Mouse (Mus musculus): Measurements from ENCODE around the gene Fndc7.
"Not testable (repeated sequence)": the region's sequence is repeated elsewhere in the genome, so short reads cannot be mapped to it uniquely, and the experiment has no call there.

Gene Fndc7

DNA sequence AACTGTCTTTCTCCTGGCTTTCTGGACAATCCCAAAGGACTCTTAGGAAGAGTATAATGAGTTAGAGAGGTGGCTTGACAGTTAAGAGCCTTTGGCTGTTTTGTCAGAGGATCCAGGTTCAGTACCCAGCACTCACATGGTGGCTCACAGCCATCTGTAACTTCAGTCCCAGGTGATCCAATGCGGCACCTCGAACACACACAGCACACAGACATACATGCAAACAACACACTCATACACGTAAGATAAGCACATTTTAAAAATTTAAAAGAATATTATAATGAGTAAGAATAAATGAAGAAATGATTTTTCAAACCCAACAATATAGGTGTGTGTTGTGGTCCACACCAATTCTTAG, 2.2 kb downstream of the Fndc7 start:
- no peak for DNase-seq (ENCODE audit: low spot score)

DNA sequence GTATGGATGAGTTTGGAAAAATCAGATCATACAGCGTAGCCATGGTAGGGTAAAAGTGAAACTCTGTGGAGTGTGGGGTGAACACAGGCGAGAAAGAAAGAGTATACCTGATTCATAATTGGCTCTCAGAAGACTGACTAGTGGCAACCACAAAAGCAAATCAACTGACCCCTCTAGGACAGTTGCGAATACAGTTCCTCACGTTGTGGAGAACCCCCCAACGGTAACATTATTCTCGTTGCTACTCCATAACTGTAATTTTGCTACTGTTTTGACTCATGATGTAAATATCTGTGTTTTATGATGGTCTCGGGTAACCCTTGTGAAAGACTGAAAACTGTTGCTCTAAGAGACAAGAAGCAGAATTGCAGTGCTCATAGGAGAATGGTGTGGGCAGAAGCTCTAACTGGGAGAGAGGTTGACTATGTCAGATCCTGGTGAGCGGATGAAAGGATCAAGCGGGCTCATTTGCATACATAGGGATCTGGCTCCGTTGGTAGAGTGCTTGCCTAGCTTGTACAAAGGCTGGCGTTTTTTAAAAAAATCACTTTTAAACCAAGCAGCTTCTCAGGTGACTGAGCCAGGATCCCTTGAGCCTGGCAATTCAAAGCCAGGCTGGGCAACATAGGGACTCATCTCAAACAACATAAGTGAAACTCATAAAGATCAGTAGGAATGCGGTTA, 2.7 kb downstream of the Fndc7 start:
- DNase-seq (ENCODE audit: low spot score): no peak

DNA sequence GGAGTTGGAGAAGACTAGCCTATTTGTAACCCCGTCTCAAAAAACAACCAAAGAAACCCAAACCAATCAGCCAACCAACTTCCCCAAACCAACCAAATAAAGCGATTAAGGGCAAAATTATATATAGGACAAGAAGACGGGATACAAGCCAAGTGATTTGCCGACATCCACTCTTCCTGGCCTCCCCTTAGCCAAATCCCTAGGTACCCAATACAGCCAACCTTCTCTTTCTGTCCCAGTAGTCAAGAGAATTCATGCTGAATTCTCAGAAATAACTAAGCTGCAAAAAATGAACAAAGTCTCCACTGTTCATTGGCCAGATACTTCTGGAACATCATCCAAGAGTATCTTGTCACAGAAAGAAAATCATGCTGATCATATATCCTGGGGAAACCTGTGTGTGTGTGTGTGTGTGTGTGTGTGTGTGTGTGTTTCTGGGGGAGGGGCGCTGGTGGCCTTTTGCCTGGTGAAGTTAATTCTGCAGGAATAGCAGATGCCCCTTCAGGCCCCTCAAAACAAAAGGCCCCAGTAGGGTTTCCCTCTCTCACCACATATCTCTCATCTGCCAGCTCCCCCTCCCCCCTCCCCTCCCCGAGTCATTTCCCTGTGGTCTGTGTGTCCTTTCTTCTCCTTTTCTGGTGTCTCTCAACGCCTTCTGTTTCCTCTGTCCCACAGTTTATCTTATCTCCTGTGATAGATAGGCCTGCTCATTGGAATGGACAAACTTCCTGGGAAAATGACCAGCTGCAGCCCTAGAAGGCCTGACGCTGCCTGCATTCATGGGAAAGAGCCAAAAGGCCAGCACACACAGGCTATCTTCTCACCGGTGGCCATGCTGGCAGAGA, 3.9 kb downstream of the Fndc7 start:
- DNase-seq (ENCODE audit: low spot score): no peak

DNA sequence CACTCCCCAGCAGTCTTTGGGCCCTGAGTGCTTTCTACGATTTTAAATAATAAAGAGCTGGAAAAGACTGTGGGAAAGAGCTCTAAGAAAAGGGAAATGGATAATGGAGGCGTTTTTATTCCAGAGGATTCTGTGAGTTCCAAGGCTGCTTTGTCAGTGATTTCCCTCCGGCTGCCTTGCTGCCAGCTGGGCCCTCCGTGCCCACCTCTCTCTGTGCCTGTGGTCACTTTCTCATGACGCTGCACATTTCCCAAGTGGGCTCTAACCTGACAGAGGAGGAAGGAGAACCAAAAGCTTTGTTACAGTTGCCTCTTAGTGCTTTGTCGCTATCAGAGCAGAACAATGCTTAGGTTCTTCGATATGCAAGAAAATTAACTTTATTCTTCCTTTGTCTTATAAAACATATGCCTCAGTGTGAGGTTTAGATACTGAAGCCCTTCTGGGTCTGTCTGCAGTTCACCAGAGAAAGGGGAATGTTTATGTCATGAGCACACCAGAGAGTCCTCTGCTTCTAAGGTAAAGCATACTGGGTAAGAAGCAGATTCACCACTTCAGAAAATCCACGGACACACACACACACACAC, 5.0 kb downstream of the Fndc7 start:
- no peak for DNase-seq (ENCODE audit: low spot score)

DNA sequence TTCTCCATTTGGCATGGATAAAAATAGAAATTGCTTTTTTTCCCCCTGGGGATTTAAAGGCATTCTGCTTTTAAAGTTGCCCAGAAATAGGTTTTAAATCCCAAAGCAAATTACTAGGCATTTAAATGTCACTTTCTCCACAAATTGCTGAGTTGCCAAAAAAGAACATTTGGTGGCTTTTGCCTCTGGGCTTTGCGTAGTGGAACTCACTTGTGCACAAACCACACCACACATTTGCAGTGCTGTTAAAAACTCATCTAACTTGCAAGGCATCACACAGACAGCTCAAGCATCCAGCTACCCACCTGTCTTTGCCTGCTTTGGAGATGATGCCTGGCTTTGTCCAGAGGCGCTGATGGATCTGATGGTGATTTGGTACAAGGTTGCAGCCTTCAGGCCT, 6.7 kb downstream of the Fndc7 start:
- no peak for DNase-seq (ENCODE audit: low spot score)

DNA sequence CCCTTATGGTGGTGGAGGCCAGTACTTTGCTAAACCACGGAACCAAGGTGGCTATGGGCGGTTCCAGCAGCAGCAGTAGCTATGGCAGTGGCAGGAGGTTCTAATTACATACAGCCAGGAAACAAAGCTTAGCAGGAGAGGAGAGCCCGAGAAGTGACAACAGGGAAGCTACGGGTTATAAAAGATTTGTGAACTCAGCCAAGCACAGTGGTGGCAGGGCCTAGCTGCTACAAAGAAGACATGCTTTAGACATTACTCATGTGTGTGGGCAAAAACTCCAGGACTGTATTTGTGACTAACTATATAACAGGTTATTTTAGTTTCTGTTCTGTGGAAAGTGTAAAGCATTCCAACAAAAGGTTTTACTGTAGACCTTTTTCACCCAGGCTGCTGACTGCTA, 7.9 kb downstream of the Fndc7 start:
- DNase-seq (ENCODE audit: low spot score): not testable (repeated sequence)

DNA sequence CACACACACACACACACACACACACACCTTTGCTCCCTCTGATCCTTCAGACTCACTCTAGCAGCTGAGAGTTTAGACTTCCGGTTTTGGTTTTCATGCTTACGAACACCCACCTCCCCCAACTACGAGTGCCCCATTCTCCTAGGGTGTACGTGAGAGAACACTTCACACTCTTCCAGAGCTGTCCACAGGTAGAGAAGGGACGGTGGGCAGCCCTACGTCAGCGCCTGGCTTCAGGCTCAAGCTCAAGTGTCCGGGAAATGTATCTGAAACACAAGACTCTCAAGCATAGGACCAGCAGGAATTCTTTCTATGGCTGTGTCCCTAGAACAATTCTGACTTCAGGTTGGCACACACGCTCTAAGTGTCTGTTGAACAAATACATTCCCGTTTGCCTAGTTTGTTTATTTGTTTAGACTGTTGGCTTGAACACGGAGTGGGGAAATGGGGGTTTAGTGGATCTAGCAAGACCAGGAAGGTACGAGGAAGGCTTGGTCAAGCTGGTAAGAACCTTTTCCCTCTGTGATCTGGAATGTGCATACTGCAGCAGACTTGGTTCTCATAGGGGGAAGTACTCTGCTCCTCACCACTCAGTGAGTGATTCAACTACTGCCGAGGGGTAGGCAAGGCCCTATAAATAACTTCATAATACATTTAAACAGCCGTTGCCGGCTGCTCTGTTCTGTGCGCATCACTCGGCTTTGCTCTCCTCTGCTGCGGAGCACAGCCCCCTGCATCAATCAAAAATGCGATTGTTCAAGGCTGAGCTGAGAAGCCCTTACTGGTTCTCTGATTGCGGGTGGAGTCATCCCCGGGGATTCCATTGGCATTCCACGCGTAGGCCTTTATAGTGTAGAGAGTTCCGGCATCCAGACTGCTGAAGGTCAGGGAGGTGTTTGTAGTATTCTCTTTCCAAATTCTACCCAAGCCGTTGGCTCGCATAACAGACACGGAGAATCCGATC, 9.0 kb downstream of the Fndc7 start:
- no peak for DNase-seq (ENCODE audit: low spot score)

DNA sequence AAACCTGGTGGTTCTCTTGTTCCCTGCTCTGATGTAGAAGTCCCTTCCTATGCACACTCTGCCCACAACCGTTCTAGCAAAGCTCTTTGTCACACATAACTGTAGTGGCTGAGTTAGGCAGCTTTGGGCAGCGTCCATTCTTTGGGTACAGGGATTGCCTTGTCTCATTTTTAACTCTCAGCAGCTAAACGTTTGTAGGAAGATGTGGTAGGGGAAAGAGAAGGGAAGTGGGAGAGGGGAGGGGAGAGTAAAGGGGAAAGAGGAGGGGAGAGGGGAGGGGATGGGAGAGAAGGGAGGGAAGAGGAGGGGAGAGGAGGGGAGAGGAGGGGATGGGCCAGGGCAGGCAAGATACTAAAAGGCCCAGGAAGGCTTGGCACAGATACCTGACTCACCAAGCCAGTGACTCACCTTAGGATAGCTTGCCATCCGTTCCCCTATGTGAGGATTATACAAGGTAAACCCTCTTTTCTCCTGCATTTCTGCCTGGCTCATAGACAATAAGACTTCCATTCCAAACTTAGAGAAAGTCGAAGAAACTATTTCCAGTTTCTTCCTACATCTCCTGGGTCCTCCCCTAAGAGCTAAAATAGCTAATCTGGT, 9.9 kb downstream of the Fndc7 start:
- DNase-seq (ENCODE audit: low spot score): no peak

DNA sequence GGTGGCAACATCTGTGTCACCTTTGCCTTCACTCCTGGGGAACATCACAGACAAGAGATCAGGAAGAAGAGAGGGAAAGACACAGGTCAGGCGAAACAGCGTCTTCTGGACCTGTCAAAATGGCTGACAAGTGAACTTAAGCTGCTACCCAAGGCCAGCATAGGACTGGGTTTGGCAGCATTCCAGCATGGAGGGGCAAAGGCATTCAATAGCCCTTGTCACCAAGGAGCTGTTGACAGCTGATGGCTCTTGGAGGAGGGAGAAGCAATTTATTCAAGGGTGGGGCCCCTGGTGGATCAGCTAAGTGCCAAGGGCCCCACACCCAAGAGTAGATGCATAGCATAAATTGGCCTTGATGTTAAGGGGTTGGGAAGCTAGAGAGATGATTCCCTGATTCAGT, 10.7 kb downstream of the Fndc7 start:
- no peak for DNase-seq (ENCODE audit: low spot score)

DNA sequence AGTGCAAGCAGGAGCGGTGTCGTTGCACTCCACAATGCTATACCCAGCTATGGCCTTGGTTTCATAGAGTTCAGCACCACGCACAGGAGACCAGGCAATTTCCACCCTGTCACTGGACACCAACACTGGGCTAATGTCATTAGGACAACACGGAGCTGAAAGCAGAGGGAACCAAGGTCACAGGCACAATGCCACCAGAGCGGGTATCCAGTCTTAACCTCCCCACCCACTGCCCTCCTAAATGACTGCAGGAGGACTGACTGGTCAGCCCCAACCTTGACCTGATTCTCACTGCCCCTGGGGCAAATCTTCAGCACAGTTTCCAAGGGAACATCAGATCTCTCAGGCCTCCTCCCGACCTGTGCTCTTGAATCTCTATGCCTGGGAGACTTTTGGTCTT, 19.2 kb downstream of the Fndc7 start:
- no peak for DNase-seq (ENCODE audit: low spot score)

DNA sequence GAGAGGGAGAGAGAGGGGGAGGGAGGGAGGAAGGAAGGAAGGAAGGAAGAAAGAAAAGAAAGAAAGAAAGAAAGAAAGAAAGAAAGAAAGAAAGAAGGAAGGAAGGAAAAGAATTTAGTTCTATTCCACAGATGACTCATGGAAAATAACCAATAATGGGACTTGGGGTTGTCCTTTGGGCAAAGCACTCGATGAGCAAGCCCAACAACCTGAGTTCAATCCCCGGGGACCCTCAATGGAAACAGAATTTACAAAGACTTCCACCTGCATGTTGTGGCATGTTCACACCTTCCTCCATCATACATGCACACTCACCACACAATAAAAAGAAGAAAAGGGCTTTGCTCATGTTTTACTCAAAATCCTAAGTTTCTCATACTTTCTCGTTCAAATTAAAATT, 22.4 kb downstream of the Fndc7 start:
- DNase-seq (ENCODE audit: low spot score): no peak

DNA sequence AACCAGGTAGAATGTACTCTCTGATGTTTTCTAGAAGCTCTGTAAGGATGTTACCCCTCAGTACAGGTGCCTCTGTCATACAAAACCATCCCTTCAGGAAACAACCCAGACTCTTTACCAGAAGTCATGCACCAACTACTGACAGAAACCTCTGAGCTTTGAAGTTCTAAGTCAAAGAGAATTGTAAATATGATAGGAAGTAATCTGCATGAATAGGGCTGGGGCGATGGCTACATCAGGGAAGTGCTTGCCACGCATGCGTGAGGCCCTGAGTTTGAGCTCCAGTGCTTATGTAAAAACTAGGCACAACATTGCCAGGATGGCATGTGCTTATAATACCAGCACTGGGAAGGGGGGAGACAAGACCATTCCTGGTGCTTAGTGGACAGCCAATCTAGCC, 24.1 kb downstream of the Fndc7 start:
- no peak for DNase-seq (ENCODE audit: low spot score)

DNA sequence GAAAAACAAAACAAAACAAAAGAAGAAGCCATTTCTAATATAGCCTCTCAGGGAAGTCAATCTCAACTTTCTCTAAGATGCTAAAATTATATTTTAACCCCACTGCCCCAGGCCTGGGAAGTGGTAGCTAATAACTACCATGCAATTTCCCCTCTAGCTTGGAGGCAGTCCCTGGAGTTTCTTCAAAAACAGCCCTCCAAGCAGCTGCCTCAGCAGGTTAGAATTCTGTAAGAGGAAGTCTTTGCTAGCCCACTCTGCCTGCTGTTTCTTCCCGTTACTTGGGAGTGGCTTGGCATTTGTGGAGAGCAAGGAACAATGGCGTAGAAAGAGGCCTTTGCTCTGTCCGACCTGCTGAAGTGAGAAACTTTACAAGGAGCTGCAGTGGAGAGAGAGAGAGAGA, 24.7 kb downstream of the Fndc7 start:
- DNase-seq (ENCODE audit: low spot score): no peak

DNA sequence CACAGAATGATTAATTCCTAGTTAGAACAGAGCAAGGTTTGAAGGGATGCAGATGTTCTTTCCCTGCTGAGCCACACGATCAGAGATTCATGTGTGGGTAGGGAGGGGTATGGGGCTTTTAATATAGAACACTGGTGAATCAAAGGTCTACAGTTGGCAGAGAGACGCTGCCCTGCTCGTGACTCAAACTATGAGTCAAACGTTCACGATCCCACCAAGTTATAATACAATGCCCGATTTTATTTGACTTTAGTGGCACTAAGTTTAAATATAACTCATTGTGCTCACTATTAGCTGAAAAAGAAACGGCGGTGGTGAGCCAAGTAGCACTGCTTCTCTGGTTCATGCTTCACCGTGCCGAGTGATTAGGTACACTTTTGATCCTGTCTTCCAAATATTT, 26.7 kb downstream of the Fndc7 start:
- no peak for DNase-seq (ENCODE audit: low spot score)

DNA sequence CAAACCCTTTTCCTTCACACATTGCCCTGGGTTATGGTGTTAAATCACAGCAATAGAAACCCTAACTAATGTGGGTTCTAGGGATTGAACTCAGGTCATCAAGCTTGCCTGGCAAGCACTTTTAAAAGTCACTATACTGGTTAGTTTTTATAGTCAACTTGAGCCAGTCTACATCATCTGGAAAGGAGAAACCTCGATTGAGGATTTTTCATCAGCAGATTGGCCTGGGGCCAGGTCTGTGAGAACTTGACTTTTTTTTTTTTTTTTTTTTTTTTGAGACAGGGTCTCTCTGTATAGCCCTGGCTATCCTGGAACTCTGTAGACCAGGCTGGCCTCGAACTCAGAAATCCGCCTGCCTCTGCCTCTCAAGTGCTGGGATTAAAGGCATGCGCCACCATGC, 27.5 kb downstream of the Fndc7 start:
- DNase-seq (ENCODE audit: low spot score): not testable (repeated sequence)

DNA sequence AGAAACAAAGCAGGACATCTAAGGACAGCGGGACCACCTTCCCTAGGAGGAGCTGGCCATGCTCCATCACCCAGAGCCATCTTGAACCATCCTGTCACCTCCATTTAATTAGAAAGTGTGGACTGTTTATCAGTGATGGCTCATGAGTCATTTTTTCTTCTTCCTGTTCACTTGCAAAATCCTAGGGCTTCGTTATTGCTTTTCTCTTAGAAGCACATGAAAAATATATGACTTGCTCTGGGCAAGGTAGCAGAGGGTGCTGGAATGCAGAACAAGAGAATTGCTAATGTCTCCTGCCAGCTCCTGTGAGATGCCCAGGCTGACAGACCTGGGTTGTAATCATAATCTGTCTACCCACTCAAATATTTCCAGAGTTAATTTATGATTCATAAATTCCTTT, 29.0 kb downstream of the Fndc7 start:
- DNase-seq (ENCODE audit: low spot score): no peak

DNA sequence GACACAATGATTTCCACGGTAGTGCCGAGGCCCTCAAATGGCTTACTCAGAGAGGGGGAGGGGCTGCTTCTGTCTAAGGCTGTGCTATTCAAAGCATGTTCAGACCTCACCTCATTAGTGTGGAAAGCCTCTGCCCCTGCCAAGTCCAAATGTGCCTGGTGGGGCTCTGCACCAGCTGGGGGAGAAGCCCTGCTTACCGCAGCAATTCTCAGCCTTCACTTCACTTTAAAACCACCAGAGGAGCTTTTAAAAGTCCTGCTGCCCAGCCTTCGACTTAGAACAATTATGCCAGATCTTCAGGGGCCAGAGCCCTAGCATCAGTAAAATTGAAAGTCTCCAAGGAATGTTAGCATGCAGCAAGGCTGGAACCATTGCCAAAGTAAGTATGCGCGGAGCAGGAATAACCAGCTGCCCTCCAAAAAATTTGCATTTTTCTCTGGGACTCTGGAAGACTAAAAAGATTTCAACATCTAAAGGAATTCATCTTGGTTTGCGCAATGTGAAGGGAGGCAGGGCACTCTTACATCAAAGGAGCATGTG, 31.5 kb downstream of the Fndc7 start:
- DNase-seq (ENCODE audit: low spot score): peak; percentile 49

DNA sequence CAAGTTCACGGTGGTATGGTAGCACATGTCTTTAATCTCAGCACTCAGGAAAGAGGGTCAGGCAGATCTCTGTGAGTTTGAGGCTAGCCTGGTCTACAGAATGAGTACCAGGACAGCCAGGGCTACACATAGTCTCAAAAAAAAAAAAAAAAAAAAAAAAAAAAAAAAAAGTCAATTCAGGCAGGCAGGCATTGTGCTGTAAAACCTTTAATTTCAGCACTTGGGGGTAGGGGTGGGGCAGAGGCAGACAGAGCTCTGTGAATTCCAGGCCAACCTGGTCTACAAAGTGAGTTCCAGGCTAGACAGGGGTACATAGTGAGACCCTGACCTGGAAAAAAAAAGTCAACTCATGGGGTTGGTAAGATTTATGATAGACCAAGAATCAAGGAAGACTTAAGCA, 32.1 kb downstream of the Fndc7 start:
- DNase-seq (ENCODE audit: low spot score): no peak

DNA sequence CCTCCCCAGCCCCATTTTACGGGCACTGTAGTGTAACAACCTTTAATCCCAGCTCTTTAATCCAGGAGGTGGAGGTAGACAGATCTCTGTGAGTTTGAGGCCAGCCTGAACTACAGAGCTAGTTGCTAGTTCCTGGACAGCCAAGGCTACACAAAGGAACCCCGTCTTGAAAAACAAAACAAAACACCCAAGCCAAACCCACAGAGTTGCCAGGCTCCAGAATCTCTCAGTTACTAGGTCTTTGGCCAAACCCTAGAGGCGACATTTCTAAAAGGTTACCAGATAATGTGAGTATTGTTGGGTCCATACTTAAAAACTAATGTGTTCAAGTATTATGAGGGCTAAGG, 32.7 kb downstream of the Fndc7 start:
- DNase-seq (ENCODE audit: low spot score): no peak

DNA sequence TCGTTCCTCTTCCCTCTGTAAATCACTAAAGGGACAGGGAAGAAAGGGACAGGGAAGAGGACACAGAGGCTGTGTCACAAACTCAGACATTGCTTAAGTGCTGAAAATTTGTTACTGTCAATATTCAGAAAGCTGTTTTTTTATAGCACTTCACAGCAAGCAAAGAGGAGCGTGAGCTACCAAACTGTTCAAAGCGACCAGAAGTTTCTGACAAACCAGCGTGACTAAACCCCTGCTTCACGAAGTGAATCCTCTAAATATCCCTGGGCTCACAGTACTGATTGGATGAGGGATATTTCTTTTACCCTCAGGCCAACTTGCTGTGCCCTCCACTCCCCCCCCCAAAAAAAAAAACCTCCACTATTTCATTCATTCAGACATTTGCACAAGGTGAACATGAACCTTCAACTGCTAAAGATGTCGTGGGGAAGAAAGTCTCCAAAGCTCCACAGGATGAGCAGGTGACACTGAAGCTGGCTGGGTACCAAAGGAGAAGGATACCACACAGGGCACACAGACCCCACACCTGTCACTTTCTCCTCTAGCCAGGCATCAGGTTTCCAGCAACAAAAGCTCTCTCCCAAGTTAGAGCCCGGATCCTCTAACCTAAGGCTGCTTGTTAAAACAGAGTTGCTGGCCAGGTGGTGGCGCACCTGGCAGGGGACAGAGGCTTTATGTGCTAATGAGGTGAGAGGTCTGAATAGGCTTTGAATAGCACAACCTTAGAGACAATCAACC, 33.3 kb downstream of the Fndc7 start:
- DNase-seq (ENCODE audit: low spot score): no peak

DNA sequence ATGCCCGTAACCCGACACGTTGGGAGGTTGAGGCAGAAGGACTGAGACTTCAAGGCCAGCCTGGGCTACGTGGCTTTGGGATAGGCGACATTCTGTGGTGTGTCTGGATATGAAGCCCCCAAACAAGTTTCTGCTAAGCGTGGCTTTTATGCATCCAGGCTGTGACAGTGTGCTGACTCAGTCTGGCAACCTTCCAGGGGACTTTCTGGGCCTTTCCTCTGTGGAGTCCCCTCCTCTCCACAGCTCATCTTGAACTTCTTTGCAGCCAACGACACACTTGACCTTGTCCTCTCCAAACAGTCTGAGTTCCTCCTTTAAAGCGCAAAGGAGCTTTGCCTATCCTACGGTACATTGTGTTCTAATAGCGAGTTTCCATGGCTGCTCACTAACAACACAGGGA, 33.9 kb downstream of the Fndc7 start:
- peak; percentile 33 for DNase-seq (ENCODE audit: low spot score)
